Mouse (Mus musculus): ENCODE data around the gene Mgrn1. TPM values are rescaled to one million over a fixed set of nuclear protein-coding genes. Genes with fewer than 3 reads are reported as not detected.

Mgrn1 gene
- total RNA-seq, 4 experiments from 2014 or later = 204 to 222 (median 214) TPM

GRCm38 (mm10) chr16:4906559-4906958, 20.5 kb downstream of the Mgrn1 start:
- no peak for DNase-seq (ENCODE audit: low spot score in 2 of 2)

- no peak for DNase-seq (ENCODE audit: low spot score in 2 of 2)
Observed at GRCm38 (mm10) chr16:4907386-4907785, 21.3 kb downstream of the Mgrn1 start.

- no peak for DNase-seq (ENCODE audit: low spot score in 2 of 2)
Observed at GRCm38 (mm10) chr16:4907972-4908371, 21.9 kb downstream of the Mgrn1 start.

- DNase-seq (ENCODE audit: low spot score in 2 of 2) = no peak
Observed at GRCm38 (mm10) chr16:4909745-4910144, 23.7 kb downstream of the Mgrn1 start.

GRCm38 (mm10) chr16:4910758-4911157, 24.7 kb downstream of the Mgrn1 start:
- no peak for DNase-seq (ENCODE audit: low spot score in 2 of 2)

GRCm38 (mm10) chr16:4912074-4912648, 26.1 kb downstream of the Mgrn1 start:
- DNase-seq (ENCODE audit: low spot score in 2 of 2) = no peak

- no peak for DNase-seq (ENCODE audit: low spot score in 2 of 2)
Observed at GRCm38 (mm10) chr16:4912907-4913782, 27.1 kb downstream of the Mgrn1 start.

- DNase-seq (ENCODE audit: low spot score in 2 of 2) = peak; percentile 82 to 90
Observed at GRCm38 (mm10) chr16:4913783-4914735, 28.0 kb downstream of the Mgrn1 start.

GRCm38 (mm10) chr16:4915931-4916330, 29.9 kb downstream of the Mgrn1 start:
- DNase-seq (ENCODE audit: low spot score in 2 of 2) = no peak

GRCm38 (mm10) chr16:4916608-4917007, 30.6 kb downstream of the Mgrn1 start:
- no peak for DNase-seq (ENCODE audit: low spot score in 2 of 2)

GRCm38 (mm10) chr16:4920556-4920955, 34.5 kb downstream of the Mgrn1 start:
- DNase-seq (ENCODE audit: low spot score in 2 of 2) = no peak

- DNase-seq (ENCODE audit: low spot score in 2 of 2) = no peak
Observed at GRCm38 (mm10) chr16:4922481-4922880, 36.4 kb downstream of the Mgrn1 start.

- DNase-seq (ENCODE audit: low spot score in 2 of 2) = no peak
Observed at GRCm38 (mm10) chr16:4923996-4924395, 37.9 kb downstream of the Mgrn1 start.

- no peak for DNase-seq (ENCODE audit: low spot score in 2 of 2)
Observed at GRCm38 (mm10) chr16:4927967-4928366, 41.9 kb downstream of the Mgrn1 start.

GRCm38 (mm10) chr16:4928474-4928873, 42.4 kb downstream of the Mgrn1 start:
- no peak for DNase-seq (ENCODE audit: low spot score in 2 of 2)

- DNase-seq (ENCODE audit: low spot score in 2 of 2) = no peak
Observed at GRCm38 (mm10) chr16:4932429-4932828, 46.4 kb downstream of the Mgrn1 start.

- no peak for DNase-seq (ENCODE audit: low spot score in 2 of 2)
Observed at GRCm38 (mm10) chr16:4935430-4935829, 49.4 kb downstream of the Mgrn1 start.

- DNase-seq (ENCODE audit: low spot score in 2 of 2) = no peak
Observed at GRCm38 (mm10) chr16:4935931-4936703, 50.1 kb downstream of the Mgrn1 start.

GRCm38 (mm10) chr16:4937351-4938190, 51.5 kb downstream of the Mgrn1 start:
- no peak for DNase-seq (ENCODE audit: low spot score in 2 of 2)

GRCm38 (mm10) chr16:4938461-4938860, 52.4 kb downstream of the Mgrn1 start, which contains the start of gene Nudt16l1:
Nudt16l1 (plus strand) TSS chr16:4938761.
- no peak for DNase-seq (ENCODE audit: low spot score in 2 of 2)
